Mouse (Mus musculus) spleen, adult 2 months (tissue): ENCODE measurements around the gene Tmem266.

Experiments
- CTCF ChIP-seq: fragments of 200-500 bp; IDR thresholded peaks from 2 replicates; pipeline ENCODE4 v1.5.1; 2011; ENCODE audit warnings: mild to moderate bottlenecking, inconsistent platforms; ENCODE audit not compliant: insufficient read depth, insufficient read length, insufficient replicate concordance; ENCODE audit errors: extremely low read depth
- POLR2A ChIP-seq: fragments of 200-500 bp; IDR thresholded peaks from 2 replicates; pipeline ENCODE4 v1.6.1; 2011; ENCODE audit warnings: low read depth, low read length, inconsistent platforms

- no peak for TF ChIP-seq POLR2A
- no peak for TF ChIP-seq CTCF
Measured at GRCm38 (mm10) chr9:55291966-55292365, 34.7 kb upstream of the Tmem266 start.
